Mouse (Mus musculus) cortical plate, adult 2 months (tissue): ENCODE measurements around the gene Usp4. TPM values are rescaled to one million over a fixed set of nuclear protein-coding genes. Genes with fewer than 3 reads are reported as not detected.

Experiments used
- H3K27ac ChIP-seq: fragments of 200-500 bp; 2 replicates; pipeline ENCODE4 v1.5.1; 2012; ENCODE audit warnings: low read length, control low read depth, inconsistent platforms; ENCODE audit not compliant: insufficient read depth
- H3K4me1 ChIP-seq: fragments of 200-500 bp; 2 replicates; pipeline ENCODE4 v1.6.1; 2011; ENCODE audit warnings: low read length; ENCODE audit not compliant: control insufficient read depth, insufficient read depth
- H3K4me3 ChIP-seq: fragments of 200-500 bp; 2 replicates; pipeline ENCODE4 v1.5.1; 2011; ENCODE audit warnings: mild to moderate bottlenecking, low read length, control low read depth; ENCODE audit not compliant: insufficient read depth
- CTCF ChIP-seq: fragments of 200-500 bp; IDR thresholded peaks from 2 replicates; pipeline ENCODE4 v1.5.1; 2011; ENCODE audit warnings: mild to moderate bottlenecking, control low read depth, low read length; ENCODE audit not compliant: insufficient read depth; ENCODE audit errors: extremely low read depth
- POLR2A ChIP-seq: fragments of 200-500 bp; IDR thresholded peaks from 2 replicates; pipeline ENCODE4 v1.6.1; 2011; ENCODE audit warnings: mild to moderate bottlenecking, low read length, control low read depth; ENCODE audit not compliant: insufficient read depth; ENCODE audit errors: extremely low read depth
- polyA plus RNA-seq: library from polyadenylated mRNA; depleted of rRNA; stranded (reverse); fragments of >200 nt; gene quantifications from 2 replicates; pipeline ENCODE4 v1.2.3, GENCODE M21; 2012

The Usp4 gene
- polyA plus RNA-seq, 1 experiment, result 116 TPM

DNA sequence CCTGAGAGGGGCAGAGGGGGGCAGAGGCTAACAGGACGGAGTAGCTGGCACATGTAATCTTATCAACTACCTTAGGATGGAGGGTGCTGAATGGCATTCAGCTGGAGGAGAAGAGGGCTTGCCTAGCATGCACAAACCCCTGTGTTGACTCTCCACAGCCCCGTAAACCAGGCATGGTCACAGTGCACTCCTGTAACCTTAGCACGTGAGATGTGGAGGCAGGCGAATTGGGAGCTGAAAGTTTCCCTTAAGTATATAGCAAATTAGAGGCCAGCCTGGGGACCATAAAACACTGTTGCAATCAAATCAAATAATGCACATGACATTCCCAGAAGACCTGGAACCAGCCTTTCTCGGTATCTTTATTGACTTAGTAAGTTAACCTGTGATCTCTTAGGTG is 31.1 kb downstream of the Usp4 start:
- no peak overlapping the region for H3K27ac ChIP-seq
- H3K4me3 ChIP-seq, result no peak overlapping the region
- no peak for TF ChIP-seq CTCF
- no peak for TF ChIP-seq POLR2A
- H3K4me1 ChIP-seq, result no peaks in the 10 kb centered on the region

DNA sequence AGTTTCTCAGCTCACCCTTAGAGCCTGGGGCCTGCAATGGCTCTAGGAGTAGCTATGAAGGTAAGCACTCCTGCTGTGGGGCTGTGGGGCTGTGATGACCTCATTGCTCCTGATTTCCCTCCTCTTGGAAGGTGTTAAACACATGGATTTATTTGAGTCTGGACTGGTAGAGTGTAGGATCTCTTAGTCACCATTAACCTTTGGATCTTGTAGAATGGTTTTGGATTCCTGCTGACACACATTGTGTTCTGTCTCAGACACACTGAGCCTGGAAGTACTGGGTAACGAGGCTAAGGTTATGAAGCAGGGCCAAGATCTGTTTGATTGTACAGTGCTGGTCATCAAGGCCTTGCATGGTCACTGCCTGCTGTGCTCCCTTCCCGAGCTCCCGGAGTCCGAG is 31.6 kb downstream of the Usp4 start:
- Histone ChIP-seq H3K4me1 (no peaks in the 10 kb centered on the region), H3K27ac (no peak overlapping the region), H3K4me3 (no peak overlapping the region)
- no peak for TF ChIP-seq POLR2A
- no peak for TF ChIP-seq CTCF

- no peak overlapping the region for H3K27ac ChIP-seq
- TF ChIP-seq POLR2A (no peak), CTCF (no peak)
- H3K4me1 ChIP-seq, result no peaks in the 10 kb centered on the region
- H3K4me3 ChIP-seq, result no peak overlapping the region
Measured at GRCm38 (mm10) chr9:108381382-108381781, 33.7 kb downstream of the Usp4 start.

DNA sequence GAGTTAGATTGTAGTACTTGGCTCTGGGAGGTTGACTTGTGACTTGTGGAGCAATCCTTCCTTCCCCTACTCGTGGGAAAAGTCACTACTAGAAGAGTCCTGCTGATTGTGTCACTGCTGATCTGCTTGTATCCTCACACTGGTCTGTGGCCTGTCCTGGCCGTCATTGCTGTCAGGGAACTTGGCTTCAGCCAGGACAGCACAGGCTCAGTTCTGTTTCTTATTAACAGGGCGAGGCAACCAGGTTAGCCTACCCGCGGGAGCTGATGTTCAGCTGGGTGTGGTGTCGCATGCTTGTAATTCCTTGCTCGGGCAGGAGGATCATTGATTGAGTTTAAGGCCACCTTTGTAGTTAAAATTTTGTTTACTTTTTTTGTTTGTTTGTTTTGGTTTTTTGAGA is 37.4 kb downstream of the Usp4 start:
- Histone ChIP-seq H3K4me1 (no peaks in the 10 kb centered on the region), H3K27ac (no peak overlapping the region), H3K4me3 (no peak overlapping the region)
- TF ChIP-seq POLR2A (no peak), CTCF (no peak)

GRCm38 (mm10) chr9:108386816-108387215 is 39.2 kb downstream of the Usp4 start:
- Histone ChIP-seq H3K4me1 (no peaks in the 10 kb centered on the region), H3K27ac (no peak overlapping the region), H3K4me3 (no peak overlapping the region)
- TF ChIP-seq CTCF, result no peak
- TF ChIP-seq POLR2A, result no peak

DNA sequence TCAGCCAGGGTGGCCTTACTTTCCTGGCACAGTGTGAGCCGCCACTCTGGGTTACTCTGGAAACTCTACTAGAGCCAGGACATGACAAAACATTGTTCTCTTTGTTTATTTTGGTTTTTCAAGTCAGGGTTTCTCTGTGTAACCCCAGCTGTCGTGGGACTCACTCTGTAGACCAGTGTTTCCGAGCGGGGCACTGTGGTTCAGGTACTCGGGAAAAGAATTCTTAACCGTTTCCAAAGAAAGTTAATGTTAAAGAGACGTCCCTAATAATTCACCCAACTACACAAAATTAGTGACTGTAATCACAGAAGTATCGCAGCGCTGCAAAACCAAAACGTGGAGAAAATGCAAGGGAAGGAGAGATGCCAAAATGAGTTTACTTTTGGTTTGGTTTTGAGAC is 40.9 kb downstream of the Usp4 start:
- no peak overlapping the region for H3K4me3 ChIP-seq
- no peaks in the 10 kb centered on the region for H3K4me1 ChIP-seq
- H3K27ac ChIP-seq, result no peak overlapping the region
- TF ChIP-seq CTCF (no peak), POLR2A (no peak)

DNA sequence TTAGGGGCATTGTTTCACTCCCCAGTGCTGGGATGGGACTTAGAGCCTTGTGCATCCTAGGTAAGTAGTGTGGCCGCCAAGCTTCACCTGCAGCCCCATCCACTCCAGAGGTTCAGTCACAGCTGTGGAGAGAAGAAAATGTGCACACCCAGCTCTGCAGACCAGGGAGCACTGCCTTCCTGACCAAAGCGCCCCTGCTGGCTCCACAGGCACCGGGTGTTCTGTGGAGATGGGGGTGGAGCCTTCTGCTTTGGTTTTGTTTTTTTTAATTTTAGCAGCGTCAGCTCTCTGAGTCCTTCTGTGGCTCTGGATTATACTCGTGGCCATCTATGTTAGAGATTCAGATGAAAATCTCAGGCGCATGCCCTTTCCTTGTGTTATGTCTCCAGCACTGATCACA is 41.6 kb downstream of the Usp4 start:
- Histone ChIP-seq H3K4me3 (no peak overlapping the region), H3K4me1 (no peaks in the 10 kb centered on the region), H3K27ac (no peak overlapping the region)
- TF ChIP-seq POLR2A (no peak), CTCF (no peak)

DNA sequence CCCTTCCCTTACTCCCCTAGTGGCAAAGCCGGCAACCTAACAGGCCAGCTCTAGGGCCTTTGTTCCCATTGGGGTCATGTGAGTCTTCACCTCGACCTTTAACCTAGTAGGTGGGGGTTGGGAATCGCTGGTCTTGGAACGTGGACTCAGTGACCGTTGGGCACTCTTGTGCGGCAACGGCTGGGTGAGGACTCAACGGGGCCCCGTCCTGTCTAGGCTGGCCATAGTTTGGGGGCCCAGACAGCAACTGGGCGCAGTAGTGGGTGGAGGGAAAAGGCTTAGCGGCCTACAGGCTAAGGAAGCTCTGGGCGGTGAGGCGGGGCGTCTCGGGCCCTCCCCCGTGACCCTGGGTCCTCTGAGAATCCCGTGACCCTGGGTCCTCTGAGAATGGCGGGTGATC is 45.0 kb downstream of the Usp4 start, which contains the start of gene 1700102P08Rik:
Gene 1700102P08Rik (plus strand): TSS at position 130 of the 400 bp plus-strand sequence.
- Histone ChIP-seq H3K4me3 (no peak within 1 kb of the TSS), H3K27ac (no peak within 1 kb of the TSS), H3K4me1 (no peaks in the 10 kb centered on the region)
- no peak for TF ChIP-seq CTCF
- TF ChIP-seq POLR2A, result no peak

DNA sequence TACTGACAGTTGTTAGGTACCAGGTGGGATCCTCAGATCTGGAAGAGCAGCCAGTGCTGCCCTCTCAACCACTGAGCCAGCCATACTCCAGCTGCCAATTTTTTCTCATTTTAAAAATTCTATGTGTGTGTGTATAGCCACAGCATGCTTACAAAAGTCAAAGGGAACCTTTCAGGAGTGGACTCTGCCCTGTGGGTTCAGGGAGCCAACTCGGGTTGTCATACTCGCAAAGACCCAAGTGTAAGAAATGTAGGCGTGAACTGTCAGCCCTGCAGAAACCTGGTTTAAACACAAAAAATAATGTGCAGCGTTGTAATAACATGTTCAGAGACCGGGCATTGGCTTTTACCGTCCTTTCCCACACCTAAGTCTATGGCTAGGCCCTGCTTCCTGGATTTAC is 46.5 kb downstream of the Usp4 start:
- H3K4me1 ChIP-seq, result no peaks in the 10 kb centered on the region
- no peak for TF ChIP-seq POLR2A
- TF ChIP-seq CTCF, result no peak
- H3K27ac ChIP-seq, result no peak overlapping the region
- H3K4me3 ChIP-seq, result no peak overlapping the region

DNA sequence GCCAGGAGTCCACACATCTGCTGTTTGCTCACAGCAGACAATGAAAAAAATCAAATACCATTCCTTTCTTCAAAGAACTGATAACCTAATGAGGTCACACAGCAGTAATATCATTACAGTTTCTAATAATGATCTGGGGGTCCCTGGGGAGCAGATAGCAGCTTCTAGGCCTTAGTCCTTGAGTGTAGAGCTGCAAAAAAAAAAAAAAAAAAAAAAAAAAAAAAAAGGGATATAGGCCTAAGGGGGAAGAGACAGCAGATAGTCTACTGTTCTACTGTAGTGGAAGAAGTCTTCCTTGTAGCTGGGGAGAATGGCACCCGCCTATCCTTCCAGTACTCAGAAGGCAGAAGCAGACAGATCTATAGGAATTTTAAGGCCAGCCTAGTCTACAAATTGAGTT is 47.8 kb downstream of the Usp4 start:
- H3K4me1 ChIP-seq, result no peaks in the 10 kb centered on the region
- H3K4me3 ChIP-seq, result no peak overlapping the region
- TF ChIP-seq CTCF (no peak), POLR2A (no peak)
- H3K27ac ChIP-seq, result no peak overlapping the region

DNA sequence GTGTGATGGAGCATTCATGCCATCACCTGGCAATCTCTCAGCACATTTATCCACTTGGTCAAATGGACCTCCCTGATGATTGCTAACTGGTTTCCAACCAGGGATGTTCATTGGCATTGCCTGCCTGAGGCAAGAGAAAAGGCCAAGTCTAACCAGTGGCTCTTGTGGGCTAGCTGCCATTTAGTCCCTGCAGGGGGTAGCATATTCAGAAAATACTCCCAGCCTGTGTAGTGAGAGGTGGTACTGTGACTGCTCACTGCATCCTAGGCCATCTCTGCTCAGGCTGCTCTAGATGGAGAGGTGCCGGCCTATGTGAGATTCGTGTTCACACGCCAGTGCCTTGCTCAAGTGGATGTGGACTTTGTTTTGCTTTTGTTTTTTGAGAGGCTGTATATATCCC is 50.7 kb downstream of the Usp4 start:
- Histone ChIP-seq H3K4me1 (peaks cover 7% of the 10 kb centered on the region), H3K27ac (no peak overlapping the region), H3K4me3 (no peak overlapping the region)
- no peak for TF ChIP-seq CTCF
- no peak for TF ChIP-seq POLR2A

- Histone ChIP-seq H3K4me1 (peaks cover 7% of the 10 kb centered on the region), H3K27ac (peak overlapping the region; percentile 41), H3K4me3 (no peak overlapping the region)
- TF ChIP-seq POLR2A (no peak), CTCF (no peak)
Measured at GRCm38 (mm10) chr9:108401186-108401960, 53.7 kb downstream of the Usp4 start.
